Mouse (Mus musculus) olfactory bulb, adult 2 months (tissue): ENCODE data around the gene Dcaf12. TPM values are rescaled to one million over a fixed set of nuclear protein-coding genes. Genes with fewer than 3 reads are reported as not detected.
A peak's percentile ranks its signal among the peaks of the same experiment; 100 is the strongest.

Experiments used
- H3K27ac ChIP-seq: fragments of 200-500 bp; 2 replicates; pipeline ENCODE4 v1.5.1; 2012; ENCODE audit warnings: low read depth, low read length; ENCODE audit not compliant: insufficient read depth
- H3K4me1 ChIP-seq: fragments of 200-500 bp; 2 replicates; pipeline ENCODE4 v1.6.1; 2012; ENCODE audit warnings: low read length; ENCODE audit not compliant: control insufficient read depth, insufficient read depth
- H3K4me3 ChIP-seq: fragments of 200-500 bp; 2 replicates; pipeline ENCODE4 v1.5.1; 2012; ENCODE audit warnings: mild to moderate bottlenecking, low read depth, low read length, moderate library complexity; ENCODE audit not compliant: insufficient read depth
- CTCF ChIP-seq: fragments of 200-500 bp; IDR thresholded peaks from 2 replicates; pipeline ENCODE4 v1.5.1; 2012; ENCODE audit warnings: low read depth, mild to moderate bottlenecking, low read length, moderate library complexity; ENCODE audit not compliant: insufficient read depth
- POLR2A ChIP-seq: fragments of 200-500 bp; IDR thresholded peaks from 2 replicates; pipeline ENCODE4 v1.6.1; 2012; ENCODE audit warnings: mild to moderate bottlenecking, low read depth, low read length, moderate library complexity; ENCODE audit not compliant: insufficient read depth
- WGBS: fragments of 180-500 bp; shearing (Covaris S2); methylation state at CpG from one replicate; pipeline ENCODE4 v1.1.7; 2018; 5-methylcytosine and 5-hydroxymethylcytosine counted together
- polyA plus RNA-seq: library from polyadenylated mRNA; stranded (reverse); fragments of >200 nt; gene quantifications from 2 replicates; pipeline ENCODE4 v1.2.4, GENCODE M21; 2012; ENCODE audit warnings: low replicate concordance; ENCODE audit not compliant: missing spikeins, insufficient read depth, insufficient read length

Gene Dcaf12
- polyA plus RNA-seq, 1 experiment: not detected

DNA sequence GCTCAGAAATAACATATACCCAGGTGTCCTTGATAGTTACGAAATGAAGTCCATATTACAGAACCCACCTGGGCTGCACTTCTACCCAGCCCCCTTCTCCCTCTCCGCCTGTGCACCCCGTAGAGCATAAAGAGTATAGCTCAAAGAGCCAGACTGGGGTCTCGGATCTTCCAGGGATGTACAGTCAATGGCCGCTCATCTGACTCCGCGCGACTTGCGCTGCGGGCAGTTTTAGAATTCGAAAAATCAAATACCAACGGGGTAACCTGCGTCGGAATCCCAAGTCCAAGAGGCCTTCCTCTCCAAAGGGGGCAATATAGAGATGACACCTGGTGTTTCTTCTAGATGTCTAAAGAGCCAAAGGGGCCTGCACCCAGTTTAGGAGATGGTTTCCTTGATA, 967 bp downstream of the Dcaf12 start:
- Histone ChIP-seq H3K4me1 (peaks cover 8% of the 10 kb centered on the region), H3K4me3 (peak overlapping the region; percentile 82), H3K27ac (no peak overlapping the region)
- 11% methylated on average over 14 of the region's 14 CpGs for WGBS
- no peak for TF ChIP-seq POLR2A
- no peak for TF ChIP-seq CTCF

DNA sequence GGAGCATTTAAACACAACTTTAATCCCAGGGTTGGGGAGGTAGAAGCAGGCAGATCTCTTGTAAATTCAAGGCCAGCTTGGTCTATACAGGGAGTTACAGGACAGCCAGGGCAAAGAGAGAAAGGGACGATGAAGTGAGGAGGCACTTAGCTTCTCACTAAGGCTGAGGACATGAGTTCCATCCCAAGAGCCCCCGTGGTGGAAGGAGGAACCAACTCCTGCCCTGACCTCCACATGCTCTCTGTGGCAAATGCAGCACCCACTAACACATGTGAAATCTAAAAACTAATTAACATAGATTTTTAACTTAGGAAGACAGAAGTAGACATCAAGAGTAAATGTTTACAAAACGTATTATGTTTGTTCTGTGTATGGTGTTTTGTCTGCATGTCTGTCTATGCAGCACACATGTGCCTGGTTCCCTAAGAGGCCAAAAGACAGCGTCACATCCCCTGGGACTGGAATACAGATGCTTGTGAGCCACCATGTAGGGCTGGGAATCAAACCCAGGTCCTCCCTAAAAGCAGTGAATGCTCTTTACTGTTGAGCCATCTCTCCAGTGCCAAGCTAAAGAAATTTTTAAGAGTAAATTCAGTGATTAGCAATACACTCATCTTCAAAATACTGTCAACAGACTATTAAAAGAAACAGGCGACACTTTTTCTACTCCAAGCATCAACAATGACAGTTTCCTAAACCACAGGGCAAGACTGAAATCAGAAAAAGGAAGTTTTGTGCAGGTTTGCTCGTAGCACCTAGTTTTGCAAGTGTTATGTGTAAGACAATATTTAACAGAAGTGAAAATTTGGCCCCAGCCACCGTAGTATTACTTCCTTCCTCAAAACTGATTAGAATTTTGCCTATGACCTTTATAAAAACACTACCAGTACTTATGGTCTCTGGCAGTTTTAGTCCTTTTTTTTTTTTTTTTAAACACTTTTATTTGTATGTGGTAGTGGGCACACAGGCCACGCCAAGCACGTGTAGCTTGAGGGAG, 3.8 kb downstream of the Dcaf12 start:
- Histone ChIP-seq H3K4me1 (peaks cover 8% of the 10 kb centered on the region), H3K4me3 (no peak overlapping the region), H3K27ac (no peak overlapping the region)
- WGBS: 86% methylated on average over 9 of the region's 9 CpGs
- TF ChIP-seq CTCF (no peak), POLR2A (no peak)

DNA sequence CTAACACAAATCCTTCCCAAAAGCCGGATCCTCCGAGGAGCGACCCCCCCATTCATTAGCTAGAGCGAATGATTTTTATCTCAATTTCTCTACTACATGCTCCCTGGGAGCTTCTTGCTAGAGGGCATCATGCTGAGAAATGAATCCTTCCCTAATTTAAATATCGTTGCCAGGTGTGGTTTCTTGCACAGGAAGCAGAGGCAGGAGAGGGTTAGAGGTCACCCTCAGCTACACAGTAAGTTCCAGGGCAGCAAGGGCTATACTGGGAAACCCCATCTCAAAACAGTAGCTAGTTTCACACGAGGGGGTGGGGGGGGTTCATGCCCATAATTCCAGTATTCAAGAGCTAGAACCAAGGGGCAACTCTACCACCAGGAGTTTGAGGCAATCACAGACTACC, 7.3 kb downstream of the Dcaf12 start:
- Histone ChIP-seq H3K4me1 (peaks cover 2% of the 10 kb centered on the region; the same call in 1 of the 2 replicates), H3K27ac (no peak overlapping the region), H3K4me3 (no peak overlapping the region)
- TF ChIP-seq CTCF: no peak
- no peak for TF ChIP-seq POLR2A
- WGBS: 73% methylated on average over 6 of the region's 6 CpGs

DNA sequence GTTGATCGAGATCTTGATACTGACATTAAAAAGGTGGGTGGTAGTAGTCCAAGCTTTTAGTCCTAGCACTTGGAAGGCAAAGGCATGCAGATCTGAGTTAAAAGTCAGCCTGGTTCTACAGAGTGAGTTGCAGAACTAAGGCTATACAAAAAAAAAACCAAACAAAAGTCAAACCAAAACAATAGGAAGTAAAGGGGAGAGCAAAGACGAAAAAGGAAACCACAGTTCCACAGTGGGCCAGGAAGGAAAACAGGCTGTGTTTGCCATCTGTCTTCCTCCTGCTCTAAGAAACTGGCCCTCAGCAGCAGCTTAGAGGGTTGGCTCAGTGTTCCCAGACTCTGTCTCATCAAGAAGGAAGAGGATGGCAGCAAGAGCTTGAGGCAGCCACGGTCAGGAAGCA, 10.4 kb downstream of the Dcaf12 start:
- no peak overlapping the region for H3K27ac ChIP-seq
- WGBS: 36% methylated on average over 3 of the region's 3 CpGs
- H3K4me3 ChIP-seq: no peak overlapping the region
- TF ChIP-seq POLR2A: no peak
- TF ChIP-seq CTCF: no peak
- 0 out of 2 replicates have a peak, but pooled peaks cover 2% of the 10 kb centered on the region for H3K4me1 ChIP-seq

GRCm38 (mm10) chr4:41303671-41304070, 11.0 kb downstream of the Dcaf12 start:
- H3K4me1 ChIP-seq: 0 out of 2 replicates have a peak, but pooled peaks cover 2% of the 10 kb centered on the region
- H3K4me3 ChIP-seq: no peak overlapping the region
- 79% methylated on average over 7 of the region's 7 CpGs for WGBS
- H3K27ac ChIP-seq: no peak overlapping the region
- TF ChIP-seq CTCF: no peak
- no peak for TF ChIP-seq POLR2A

DNA sequence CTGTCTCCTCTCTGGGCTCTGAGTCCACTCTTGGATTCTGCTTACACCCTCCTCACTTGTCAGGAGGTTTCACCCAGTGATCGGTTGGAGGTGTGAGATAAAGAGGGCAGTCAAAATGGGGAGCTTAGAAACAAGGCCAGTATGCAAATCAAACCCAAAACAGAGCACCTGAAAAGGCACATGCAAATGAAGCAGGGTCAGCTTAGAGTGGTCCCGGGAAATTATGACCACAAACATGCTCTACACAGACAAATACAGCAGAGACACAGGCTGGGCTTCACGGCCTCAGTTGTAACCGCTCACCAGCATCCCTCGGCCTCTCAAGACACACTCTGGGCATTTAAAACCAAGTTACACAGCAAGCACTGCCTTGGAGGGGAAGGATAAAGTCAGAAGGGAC, 15.7 kb downstream of the Dcaf12 start:
- no peak for TF ChIP-seq POLR2A
- no peak for TF ChIP-seq CTCF
- WGBS: 86% methylated on average over 5 of the region's 5 CpGs
- H3K4me3 ChIP-seq: no peak overlapping the region
- no peaks in the 10 kb centered on the region for H3K4me1 ChIP-seq
- no peak overlapping the region for H3K27ac ChIP-seq

DNA sequence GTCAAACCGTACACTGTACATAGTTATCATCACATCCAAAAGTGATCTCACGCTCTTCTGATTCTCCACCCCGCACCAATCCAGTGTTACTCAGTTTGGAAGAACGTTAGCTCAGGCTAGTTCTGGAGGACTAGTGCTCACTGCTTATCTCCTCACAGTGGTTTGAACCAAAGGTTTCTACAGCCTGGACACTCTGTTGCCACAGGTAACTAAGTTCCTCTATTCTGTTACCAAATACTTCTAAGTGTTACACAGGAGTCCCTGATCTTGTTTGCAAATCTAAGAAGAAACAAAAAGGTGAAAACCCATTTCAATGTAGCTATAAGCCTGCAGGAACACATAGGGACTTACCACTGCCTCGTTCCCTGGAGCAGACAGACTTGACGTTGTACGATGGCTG, 18.7 kb downstream of the Dcaf12 start:
- Histone ChIP-seq H3K4me1 (peaks cover 7% of the 10 kb centered on the region), H3K27ac (no peak overlapping the region), H3K4me3 (no peak overlapping the region)
- WGBS: 69% methylated on average over 7 of the region's 7 CpGs
- TF ChIP-seq CTCF (no peak), POLR2A (no peak)

GRCm38 (mm10) chr4:41295507-41295906, 19.2 kb downstream of the Dcaf12 start:
- TF ChIP-seq CTCF (no peak), POLR2A (no peak)
- 57% methylated on average over 11 of the region's 11 CpGs for WGBS
- Histone ChIP-seq H3K4me3 (no peak overlapping the region), H3K27ac (no peak overlapping the region), H3K4me1 (peaks cover 7% of the 10 kb centered on the region)

DNA sequence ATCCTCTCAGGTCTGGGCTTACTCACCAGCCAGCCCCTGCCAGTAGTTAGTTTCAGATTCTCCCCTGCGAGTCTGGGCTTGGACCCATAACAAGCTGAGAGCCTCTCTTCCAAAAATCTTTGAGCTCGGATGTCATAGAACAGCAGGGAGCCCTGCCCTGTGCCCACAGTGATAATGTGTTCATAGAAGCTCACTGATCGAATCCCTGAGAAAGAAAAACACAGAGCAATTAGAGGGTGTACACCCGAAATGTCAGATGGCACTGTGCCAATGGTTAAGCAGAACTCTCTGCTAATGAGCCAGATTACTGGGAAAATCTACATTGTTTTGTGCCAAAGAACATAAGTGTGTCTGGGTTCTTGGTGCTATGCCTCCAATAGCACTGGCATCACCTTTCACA, 20.8 kb downstream of the Dcaf12 start:
- H3K4me3 ChIP-seq: no peak overlapping the region
- H3K4me1 ChIP-seq: peaks cover 7% of the 10 kb centered on the region
- TF ChIP-seq POLR2A (no peak), CTCF (no peak)
- WGBS: 5% methylated on average over 4 of the region's 4 CpGs
- peak overlapping the region; percentile 78 for H3K27ac ChIP-seq
